In genomic region chrX:52929779-52930178, GRCm38 (mm10) we compare ENCODE assay signal across 26 mouse cellular contexts.
"Had no signal": no experiment of that assay in that cellular context is flagged by ENCODE, and none has a peak within 500 bp of the region (broad histone marks: within the 10 kb centered on the region; RNA-seq: fewer than 3 reads in every experiment).

No protein-coding gene starts in this region.

- H3K4me2 ChIP-seq: heart, embryonic 12.5 days; hindbrain, embryonic 12.5 days; hindbrain, embryonic 14.5 days; kidney, embryonic 15.5 days; limb, embryonic 12.5 days; liver, embryonic 11.5 days; liver, embryonic 13.5 days had no signal

- H3K9ac ChIP-seq: heart, embryonic 12.5 days; hindbrain, embryonic 12.5 days; hindbrain, embryonic 14.5 days; kidney, embryonic 15.5 days; limb, embryonic 12.5 days; liver, embryonic 13.5 days had no signal

- H3K9me3 ChIP-seq: heart, embryonic 12.5 days; hindbrain, embryonic 10.5 days; hindbrain, embryonic 12.5 days; kidney, embryonic 15.5 days; limb, embryonic 10.5 days; limb, embryonic 12.5 days; liver, embryonic 13.5 days had no signal

- H3K27ac ChIP-seq: heart, adult 2 months; hindbrain, embryonic 10.5 days; hindbrain, embryonic 12.5 days; hindbrain, embryonic 14.5 days; kidney, embryonic 15.5 days; kidney, postnatal 0 days; left cerebral cortex, adult 2 months; limb, embryonic 10.5 days; limb, embryonic 12.5 days; liver, embryonic 13.5 days had no signal

- H3K4me3 ChIP-seq: heart, adult 2 months; heart, embryonic 12.5 days; hindbrain, embryonic 10.5 days; hindbrain, embryonic 12.5 days; kidney, embryonic 15.5 days; left cerebral cortex, adult 2 months; limb, embryonic 10.5 days; limb, embryonic 12.5 days; liver, embryonic 13.5 days had no signal

- ATAC-seq: hindbrain, embryonic 16.5 days; intestine, embryonic 16.5 days had no signal

- H3K27me3 ChIP-seq: heart, embryonic 12.5 days; hindbrain, embryonic 12.5 days; kidney, embryonic 15.5 days; limb, embryonic 12.5 days; liver, embryonic 13.5 days had no signal

- H3K36me3 ChIP-seq: hindbrain, embryonic 12.5 days; kidney, embryonic 15.5 days; liver, embryonic 13.5 days had no signal

- H3K4me1 ChIP-seq: hindbrain, embryonic 10.5 days; hindbrain, embryonic 12.5 days; limb, embryonic 10.5 days; limb, embryonic 12.5 days; liver, embryonic 13.5 days had no signal

- DNase-seq: gastrocnemius, postnatal 14 days; gastrocnemius, postnatal 36 days; heart, adult 11 months; heart, adult 2 months; heart, postnatal 10 days; heart, postnatal 4 days; kidney, adult 11 months; kidney, adult 2 months; kidney, adult 9 months; kidney, postnatal 14 days; kidney, postnatal 36 days; layer of hippocampus, adult 9-11 months; liver; liver, embryonic 13.5 days had no signal
